Mouse (Mus musculus): ENCODE measurements around the gene Pitpnm1.

GRCm38 (mm10) chr19:4120496-4120895 lies 20.7 kb downstream of the Pitpnm1 start:
- TF ChIP-seq CTCF (IDR thresholded peaks at IDR 0.05; ENCODE audit: insufficient read depth, low read depth, low read length) (no peak), POLR2A (IDR thresholded peaks at IDR 0.05; ENCODE audit: insufficient read depth, low read depth, low read length) (no peak)

Data from olfactory bulb, adult 2 months (tissue).